Comparison of ENCODE assay signal across 11 mouse cellular contexts in genomic region chr9:108989802-108990461, GRCm38 (mm10). TPM values are rescaled to one million over a fixed set of nuclear protein-coding genes. Genes with fewer than 3 reads are reported as not detected.
A peak's percentile ranks its signal among the peaks of the same experiment; 100 is the strongest.
DNase-seq lines count a peak whose midpoint lies in the region; ATAC-seq lines count a peak whose summit lies in the region.
"Had no signal": no experiment of that assay in that cellular context is flagged by ENCODE, and none has a peak within 500 bp of the region (broad histone marks: within the 10 kb centered on the region; RNA-seq: fewer than 3 reads in every experiment).

No protein-coding gene starts in this region.

- peaks cover 59% of the 10 kb centered on the region for H3K4me1 ChIP-seq in liver, embryonic 13.5 days (replicated peaks)
- H3K4me1 ChIP-seq in embryonic facial prominence, embryonic 10.5 days = peaks cover 48% of the 10 kb centered on the region
- peaks cover 33 to 43% of the 10 kb centered on the region in 2 experiments for H3K4me1 ChIP-seq in heart, embryonic 14.5 days (ENCODE audit: control insufficient read depth in 2 of 2, insufficient read depth in 2 of 2, low read length in 2 of 2)
- H3K4me1 ChIP-seq in hindbrain, embryonic 11.5 days (replicated peaks; ENCODE audit: control insufficient read depth, insufficient read depth, low read length) = no peaks in the 10 kb centered on the region

- WGBS in liver, embryonic 13.5 days (ENCODE audit: insufficient replicate concordance) = 63% methylated on average over 4 of the region's 4 CpGs
- WGBS in embryonic facial prominence, embryonic 10.5 days = 80% methylated on average over 4 of the region's 4 CpGs
- 63% methylated on average over 4 of the region's 4 CpGs for WGBS in heart, embryonic 14.5 days
- 80% methylated on average over 4 of the region's 4 CpGs for WGBS in hindbrain, embryonic 11.5 days

- no peaks in the 10 kb centered on the region for H3K9me3 ChIP-seq in liver, embryonic 13.5 days (replicated peaks)
- H3K9me3 ChIP-seq in embryonic facial prominence, embryonic 10.5 days = no peaks in the 10 kb centered on the region
- no peaks in the 10 kb centered on the region for H3K9me3 ChIP-seq in heart, embryonic 14.5 days (ENCODE audit: control insufficient read depth, low read length)
- H3K9me3 ChIP-seq in hindbrain, embryonic 11.5 days (ENCODE audit: control insufficient read depth, low read length) = no peaks in the 10 kb centered on the region

- H3K36me3 ChIP-seq in liver, embryonic 13.5 days = no peaks in the 10 kb centered on the region
- no peaks in the 10 kb centered on the region for H3K36me3 ChIP-seq in embryonic facial prominence, embryonic 10.5 days (replicated peaks)
- H3K36me3 ChIP-seq in heart, embryonic 14.5 days (ENCODE audit: control insufficient read depth, insufficient read depth, low read length) = no peaks in the 10 kb centered on the region
- no peaks in the 10 kb centered on the region for H3K36me3 ChIP-seq in hindbrain, embryonic 11.5 days (ENCODE audit: control insufficient read depth, insufficient read depth, low read length)

- no peak overlapping the region for H3K4me2 ChIP-seq in liver, embryonic 13.5 days
- H3K4me2 ChIP-seq in heart, embryonic 14.5 days (ENCODE audit: low read length) = peak overlapping the region; percentile 11; the same call in 1 of the 2 replicates
- H3K4me2 ChIP-seq in hindbrain, embryonic 11.5 days (replicated peaks; ENCODE audit: low read depth, low read length) = no peak overlapping the region

- no peak for DNase-seq in liver, embryonic 13.5 days
- DNase-seq in liver = no peak
- DNase-seq in embryonic facial prominence, embryonic 10.5 days (ENCODE audit: low spot score) = no peak
- DNase-seq in hindbrain, embryonic 11.5 days (ENCODE audit: low spot score) = no peak
- no peak for DNase-seq in adrenal gland, postnatal 4 days (ENCODE audit: low spot score in 2 of 2)
- DNase-seq: cerebellum, adult 8-10 months; midbrain, embryonic 14.5 days had no signal

- no peak for ATAC-seq in liver, embryonic 13.5 days (ENCODE audit: low read depth)
- ATAC-seq in heart, embryonic 14.5 days (ENCODE audit: insufficient number of reproducible peaks, insufficient read depth, low FRiP score, low read depth) = no peak
- ATAC-seq in megakaryocyte, adult 5-6 weeks (ENCODE audit: poor library complexity, severe bottlenecking) = peak; percentile 19; the same call in 1 of the 2 replicates
- no peak for ATAC-seq in hindbrain, embryonic 11.5 days (ENCODE audit: low FRiP score)
- no peak for ATAC-seq in megakaryocyte progenitor cell, adult 5-6 weeks (replicated peaks; ENCODE audit: poor library complexity)

- H3K27me3 ChIP-seq in liver, embryonic 13.5 days = 0 out of 2 replicates have a peak, but pooled peaks cover 3% of the 10 kb centered on the region
- H3K27me3 ChIP-seq in embryonic facial prominence, embryonic 10.5 days (replicated peaks; ENCODE audit: low read depth, poor library complexity, severe bottlenecking) = no peaks in the 10 kb centered on the region
- H3K27me3 ChIP-seq in heart, embryonic 14.5 days (ENCODE audit: control insufficient read depth, insufficient read depth, low read length) = no peaks in the 10 kb centered on the region
- H3K27me3 ChIP-seq in hindbrain, embryonic 11.5 days (ENCODE audit: control insufficient read depth, insufficient read depth, low read length) = no peaks in the 10 kb centered on the region

- no peak overlapping the region for H3K4me3 ChIP-seq in liver, embryonic 13.5 days (replicated peaks)
- H3K4me3 ChIP-seq in embryonic facial prominence, embryonic 10.5 days = no peak overlapping the region
- H3K4me3 ChIP-seq in heart, embryonic 14.5 days (ENCODE audit: control insufficient read depth in 1 of 2, insufficient read depth in 1 of 2, low read depth in 1 of 2, low read length in 2 of 2) = no peak overlapping the region
- no peak overlapping the region for H3K4me3 ChIP-seq in hindbrain, embryonic 11.5 days (ENCODE audit: low read depth, low read length)

- H3K27ac ChIP-seq in liver, embryonic 13.5 days = peak overlapping the region; percentile 23; the same call in 1 of the 2 replicates
- H3K27ac ChIP-seq in embryonic facial prominence, embryonic 10.5 days (replicated peaks) = peak overlapping the region; percentile 85
- peak overlapping the region; percentile 21 to 86; a peak in 3 of 4 replicates for H3K27ac ChIP-seq in heart, embryonic 14.5 days (replicated peaks in 1 of 2; ENCODE audit: control insufficient read depth in 1 of 2, insufficient read depth in 1 of 2, low read depth in 2 of 2, low read length in 2 of 2)
- no peak overlapping the region for H3K27ac ChIP-seq in hindbrain, embryonic 11.5 days (ENCODE audit: low read depth, low read length)

- H3K9ac ChIP-seq in liver, embryonic 13.5 days = no peak overlapping the region
- H3K9ac ChIP-seq in heart, embryonic 14.5 days (ENCODE audit: low read length) = no peak overlapping the region
- no peak overlapping the region for H3K9ac ChIP-seq in hindbrain, embryonic 11.5 days (ENCODE audit: low read depth, low read length)

RNA-seq across cellular contexts. Expression of gene Pfkfb4, which starts 1.6 kb away (rescaled TPM):
- polyA plus RNA-seq in liver, embryonic 13.5 days (2015; fragmentation: Nextera tagmentation; extraction: Ambion mirVana) = 2.3 and 2.5 TPM in 2 replicates
- polyA plus RNA-seq in embryonic facial prominence, embryonic 10.5 days (2016; fragmentation: Nextera tagmentation; extraction: Ambion mirVana) = 10.0 and 12.2 TPM in 2 replicates
- 2.9 and 3.2 TPM in 2 replicates for polyA plus RNA-seq in heart, embryonic 14.5 days (2014; fragmentation: Nextera tagmentation; extraction: Ambion mirVana)
- total RNA-seq in megakaryocyte, adult 5-6 weeks (2015) = 19.3 and 22.4 TPM in 2 replicates
- 53.1 and 64.9 TPM in 2 replicates for total RNA-seq in megakaryocyte, adult 5-6 weeks (2017)
- 10.9 and 12.8 TPM in 2 replicates for polyA plus RNA-seq in hindbrain, embryonic 11.5 days (2014; fragmentation: Nextera tagmentation; extraction: Ambion mirVana)
- total RNA-seq in megakaryocyte progenitor cell, adult 5-6 weeks (2015) = 3.9 and 5.9 TPM in 2 replicates
- total RNA-seq in megakaryocyte progenitor cell, adult 5-6 weeks (2017) = 12.8 and 13.5 TPM in 2 replicates
- total RNA-seq in adrenal gland, postnatal 4 days (2021) = 1 to 10 TPM; 5.3 to 9.1 TPM

RNA-seq across cellular contexts. Expression of gene Ucn2, which starts 4.1 kb away (rescaled TPM):
- polyA plus RNA-seq in liver, embryonic 13.5 days (2015; fragmentation: Nextera tagmentation; extraction: Ambion mirVana) = not detected in 2 replicates
- not detected in 2 replicates for polyA plus RNA-seq in embryonic facial prominence, embryonic 10.5 days (2016; fragmentation: Nextera tagmentation; extraction: Ambion mirVana)
- not detected in 2 replicates for polyA plus RNA-seq in heart, embryonic 14.5 days (2014; fragmentation: Nextera tagmentation; extraction: Ambion mirVana)
- total RNA-seq in megakaryocyte, adult 5-6 weeks (2015) = not detected in 2 replicates
- not detected in 2 replicates for total RNA-seq in megakaryocyte, adult 5-6 weeks (2017)
- polyA plus RNA-seq in hindbrain, embryonic 11.5 days (2014; fragmentation: Nextera tagmentation; extraction: Ambion mirVana) = not detected in 2 replicates
- total RNA-seq in megakaryocyte progenitor cell, adult 5-6 weeks (2015) = not detected in 2 replicates
- not detected in 2 replicates for total RNA-seq in megakaryocyte progenitor cell, adult 5-6 weeks (2017)
- 1 to 10 TPM in 1 of 2 experiments, under 1 TPM in 1; 0.78 to 1.6 TPM for total RNA-seq in adrenal gland, postnatal 4 days (2021)
- total RNA-seq: layer of hippocampus, postnatal 25 days had no signal
- polyA plus RNA-seq: midbrain, embryonic 14.5 days had no signal

RNA-seq across cellular contexts. Expression of gene Col7a1, which starts 36.5 kb away (rescaled TPM):
- polyA plus RNA-seq in liver, embryonic 13.5 days (2015; fragmentation: Nextera tagmentation; extraction: Ambion mirVana) = 0.28 and 0.38 TPM in 2 replicates
- polyA plus RNA-seq in embryonic facial prominence, embryonic 10.5 days (2016; fragmentation: Nextera tagmentation; extraction: Ambion mirVana) = 1.1 and 2.0 TPM in 2 replicates
- polyA plus RNA-seq in heart, embryonic 14.5 days (2014; fragmentation: Nextera tagmentation; extraction: Ambion mirVana) = 0.47 and 0.72 TPM in 2 replicates
- 0.20 and 0.93 TPM in 2 replicates for total RNA-seq in megakaryocyte, adult 5-6 weeks (2015)
- 0.16 and 1.1 TPM in 2 replicates for total RNA-seq in megakaryocyte, adult 5-6 weeks (2017)
- 1.2 and 2.6 TPM in 2 replicates for polyA plus RNA-seq in hindbrain, embryonic 11.5 days (2014; fragmentation: Nextera tagmentation; extraction: Ambion mirVana)
- 0.02 and 0.12 TPM in 2 replicates for total RNA-seq in megakaryocyte progenitor cell, adult 5-6 weeks (2015)
- 0.12 and 1.3 TPM in 2 replicates for total RNA-seq in megakaryocyte progenitor cell, adult 5-6 weeks (2017)
- 1 to 10 TPM; 9.0 to 9.5 TPM for total RNA-seq in adrenal gland, postnatal 4 days (2021)

RNA-seq across cellular contexts. Expression of gene Shisa5, which starts 48.4 kb away (rescaled TPM):
- 20.0 and 21.8 TPM in 2 replicates for polyA plus RNA-seq in liver, embryonic 13.5 days (2015; fragmentation: Nextera tagmentation; extraction: Ambion mirVana)
- polyA plus RNA-seq in embryonic facial prominence, embryonic 10.5 days (2016; fragmentation: Nextera tagmentation; extraction: Ambion mirVana) = 38.4 and 42.0 TPM in 2 replicates
- polyA plus RNA-seq in heart, embryonic 14.5 days (2014; fragmentation: Nextera tagmentation; extraction: Ambion mirVana) = 51.9 and 54.3 TPM in 2 replicates
- 119 and 176 TPM in 2 replicates for total RNA-seq in megakaryocyte, adult 5-6 weeks (2015)
- 453 and 632 TPM in 2 replicates for total RNA-seq in megakaryocyte, adult 5-6 weeks (2017)
- 33.4 and 34.1 TPM in 2 replicates for polyA plus RNA-seq in hindbrain, embryonic 11.5 days (2014; fragmentation: Nextera tagmentation; extraction: Ambion mirVana)
- total RNA-seq in megakaryocyte progenitor cell, adult 5-6 weeks (2015) = 19.7 and 20.5 TPM in 2 replicates
- total RNA-seq in megakaryocyte progenitor cell, adult 5-6 weeks (2017) = 74.8 and 94.4 TPM in 2 replicates
- total RNA-seq in adrenal gland, postnatal 4 days (2021) = 100 to 1,000 TPM; 113 to 115 TPM

RNA-seq across cellular contexts. Expression of gene Uqcrc1, which starts 53.5 kb away (rescaled TPM):
- polyA plus RNA-seq in liver, embryonic 13.5 days (2015; fragmentation: Nextera tagmentation; extraction: Ambion mirVana) = 354 and 355 TPM in 2 replicates
- 488 and 506 TPM in 2 replicates for polyA plus RNA-seq in embryonic facial prominence, embryonic 10.5 days (2016; fragmentation: Nextera tagmentation; extraction: Ambion mirVana)
- 952 and 972 TPM in 2 replicates for polyA plus RNA-seq in heart, embryonic 14.5 days (2014; fragmentation: Nextera tagmentation; extraction: Ambion mirVana)
- 81.6 and 86.0 TPM in 2 replicates for total RNA-seq in megakaryocyte, adult 5-6 weeks (2015)
- total RNA-seq in megakaryocyte, adult 5-6 weeks (2017) = 155 and 187 TPM in 2 replicates
- polyA plus RNA-seq in hindbrain, embryonic 11.5 days (2014; fragmentation: Nextera tagmentation; extraction: Ambion mirVana) = 354 and 388 TPM in 2 replicates
- 144 and 157 TPM in 2 replicates for total RNA-seq in megakaryocyte progenitor cell, adult 5-6 weeks (2015)
- 256 and 338 TPM in 2 replicates for total RNA-seq in megakaryocyte progenitor cell, adult 5-6 weeks (2017)
- total RNA-seq in adrenal gland, postnatal 4 days (2021) = 100 to 1,000 TPM; 475 to 524 TPM
